In genomic region chr7:25277405-25277804, GRCm38 (mm10) we compare ENCODE assay signal across 8 mouse cellular contexts. TPM values are rescaled to one million over a fixed set of nuclear protein-coding genes. Genes with fewer than 3 reads are reported as not detected.
A peak's percentile ranks its signal among the peaks of the same experiment; 100 is the strongest.
DNase-seq lines count a peak whose midpoint lies in the region; ATAC-seq and TF ChIP-seq lines count a peak whose summit lies in the region.

No protein-coding gene starts in this region.

- H3K27ac ChIP-seq in cerebellum, adult 2 months (ENCODE audit: insufficient read depth, low read length) = no peak overlapping the region; the same call in 1 of the 2 replicates
- H3K27ac ChIP-seq in thymus, adult 2 months (ENCODE audit: control insufficient read depth, insufficient read depth, low read length) = peak overlapping the region; percentile 59
- peak overlapping the region; percentile 99 for H3K27ac ChIP-seq in limb, embryonic 14.5 days (replicated peaks; ENCODE audit: low read depth, low read length)
- peak overlapping the region; percentile 98 for H3K27ac ChIP-seq in stomach, postnatal 0 days (replicated peaks)

- peak overlapping the region; percentile 71; the same call in 1 of the 2 replicates for H3K9ac ChIP-seq in limb, embryonic 14.5 days (ENCODE audit: low read depth, low read length, severe bottlenecking)
- no peak overlapping the region; the same call in 1 of the 2 replicates for H3K9ac ChIP-seq in stomach, postnatal 0 days (ENCODE audit: low read length)

- no peaks in the 10 kb centered on the region for H3K27me3 ChIP-seq in cerebellum, adult 2 months (ENCODE audit: control insufficient read depth, insufficient read depth, low read length)
- H3K27me3 ChIP-seq in thymus, adult 2 months (ENCODE audit: control insufficient read depth, insufficient read depth, low read length) = no peaks in the 10 kb centered on the region
- H3K27me3 ChIP-seq in limb, embryonic 14.5 days (ENCODE audit: control insufficient read depth, insufficient read depth, low read length) = no peaks in the 10 kb centered on the region
- no peaks in the 10 kb centered on the region for H3K27me3 ChIP-seq in stomach, postnatal 0 days (ENCODE audit: control insufficient read depth, insufficient read depth, low read length)

- H3K4me3 ChIP-seq in cerebellum, adult 2 months (replicated peaks; ENCODE audit: insufficient read depth, low read depth, low read length) = no peak overlapping the region
- H3K4me3 ChIP-seq in thymus, adult 2 months (ENCODE audit: control insufficient read depth, insufficient read depth, low read length) = no peak overlapping the region
- peak overlapping the region; percentile 62 for H3K4me3 ChIP-seq in limb, embryonic 14.5 days (replicated peaks; ENCODE audit: low read length)
- H3K4me3 ChIP-seq in stomach, postnatal 0 days (ENCODE audit: low read depth, low read length) = no peak overlapping the region

- no peaks in the 10 kb centered on the region for H3K9me3 ChIP-seq in limb, embryonic 14.5 days (ENCODE audit: control insufficient read depth, low read length)
- H3K9me3 ChIP-seq in stomach, postnatal 0 days (ENCODE audit: control insufficient read depth, low read length) = no peaks in the 10 kb centered on the region

- peak; percentile 16 to 24 for DNase-seq in cerebellum, adult 2 months
- no peak for DNase-seq in thymus, adult 2 months
- no peak for DNase-seq in thymus, postnatal 10 days (ENCODE audit: low spot score in 2 of 2)
- DNase-seq in limb, embryonic 14.5 days (ENCODE audit: low spot score) = no peak
- peak; percentile 14 for DNase-seq in stomach, postnatal 0 days (ENCODE audit: low spot score)
- DNase-seq in layer of hippocampus, postnatal 10 days (ENCODE audit: low spot score in 2 of 2) = no peak
- DNase-seq in urinary bladder, adult 2 months (ENCODE audit: low spot score) = no peak

- H3K4me1 ChIP-seq in cerebellum, adult 2 months (ENCODE audit: control insufficient read depth, insufficient read depth, low read length) = peaks cover 31% of the 10 kb centered on the region
- peaks cover 63% of the 10 kb centered on the region for H3K4me1 ChIP-seq in thymus, adult 2 months (replicated peaks; ENCODE audit: control insufficient read depth, insufficient read depth, low read length)
- peaks cover 44% of the 10 kb centered on the region for H3K4me1 ChIP-seq in limb, embryonic 14.5 days (ENCODE audit: control insufficient read depth, insufficient read depth, low read length)
- H3K4me1 ChIP-seq in stomach, postnatal 0 days (replicated peaks; ENCODE audit: control insufficient read depth, insufficient read depth) = peaks cover 12% of the 10 kb centered on the region

- no peak for TF ChIP-seq EP300 in stomach, postnatal 0 days (optimal IDR thresholded peaks at IDR 0.05)

- ATAC-seq in cerebellum, adult (ENCODE audit: insufficient number of reproducible peaks, low FRiP score, low TSS enrichment) = no peak
- ATAC-seq in limb, embryonic 14.5 days (ENCODE audit: low FRiP score, low read depth) = no peak
- no peak for ATAC-seq in stomach, postnatal 0 days (ENCODE audit: low FRiP score, low TSS enrichment)

- peak overlapping the region; percentile 97 for H3K4me2 ChIP-seq in limb, embryonic 14.5 days (replicated peaks; ENCODE audit: low read depth, low read length, severe bottlenecking)
- peak overlapping the region; percentile 88; the same call in 1 of the 2 replicates for H3K4me2 ChIP-seq in stomach, postnatal 0 days (replicated peaks; ENCODE audit: low read depth)

- no peak for TF ChIP-seq CTCF in cerebellum, adult 2 months (IDR thresholded peaks at IDR 0.05; ENCODE audit: borderline replicate concordance, insufficient read depth, low read depth, low read length)
- no peak for TF ChIP-seq CTCF in thymus, adult 2 months (IDR thresholded peaks at IDR 0.05; ENCODE audit: borderline replicate concordance, control insufficient read depth, extremely low read depth, insufficient read depth, low read length, poor library complexity)
- no peak for TF ChIP-seq CTCF in stomach, postnatal 0 days (IDR thresholded peaks at IDR 0.05; ENCODE audit: low read depth)

- TF ChIP-seq POLR2A in cerebellum, adult 2 months (IDR thresholded peaks at IDR 0.05; ENCODE audit: borderline replicate concordance, insufficient read depth, low read length) = no peak
- no peak for TF ChIP-seq POLR2A in thymus, adult 2 months (IDR thresholded peaks at IDR 0.05; ENCODE audit: control insufficient read depth, extremely low read depth, insufficient read depth, low read length, poor library complexity)
- no peak for TF ChIP-seq POLR2A in limb, embryonic 14.5 days (IDR thresholded peaks at IDR 0.05; ENCODE audit: borderline replicate concordance, extremely low read depth, insufficient read depth, insufficient read length)

- H3K36me3 ChIP-seq in thymus, adult 2 months (ENCODE audit: control insufficient read depth, insufficient read depth, low read length) = no peaks in the 10 kb centered on the region
- peaks cover 29% of the 10 kb centered on the region for H3K36me3 ChIP-seq in limb, embryonic 14.5 days (ENCODE audit: control insufficient read depth, insufficient read depth, low read length)
- peaks cover 5% of the 10 kb centered on the region for H3K36me3 ChIP-seq in stomach, postnatal 0 days (ENCODE audit: control insufficient read depth, insufficient read depth, low read length)

- 79% methylated on average over 4 of the region's 4 CpGs for WGBS in cerebellum, adult 2 months
- WGBS in thymus, adult 2 months = 44% methylated on average over 4 of the region's 4 CpGs
- WGBS in limb, embryonic 14.5 days = 75% methylated on average over 4 of the region's 4 CpGs
- 62% methylated on average over 4 of the region's 4 CpGs for WGBS in stomach, postnatal 0 days

RNA-seq across cellular contexts. Expression of gene Cic, which starts 9.9 kb away (rescaled TPM):
- 121 and 124 TPM in 2 replicates for polyA plus RNA-seq in cerebellum, adult 2 months (2012; rRNA removed)
- 270 and 297 TPM in 2 replicates for polyA plus RNA-seq in thymus, adult 2 months (2012; rRNA removed)
- polyA plus RNA-seq in limb, embryonic 14.5 days (2012; rRNA removed) = 155 and 206 TPM in 2 replicates
- polyA plus RNA-seq in limb, embryonic 14.5 days (2014; fragmentation: Nextera tagmentation; extraction: Ambion mirVana) = 48.9 and 58.1 TPM in 2 replicates
- 15.0 and 15.9 TPM in 2 replicates for polyA plus RNA-seq in stomach, postnatal 0 days (2015; fragmentation: Nextera tagmentation; extraction: Ambion mirVana)
- total RNA-seq in layer of hippocampus, postnatal 10 days (2021) = 100 to 1,000 TPM; 234 to 267 TPM
- 30.8 and 58.8 TPM in 2 replicates for polyA plus RNA-seq in urinary bladder, adult 2 months (2012; rRNA removed)

RNA-seq across cellular contexts. Expression of gene Pafah1b3, which starts 20.4 kb away (rescaled TPM):
- 41.9 and 42.6 TPM in 2 replicates for polyA plus RNA-seq in cerebellum, adult 2 months (2012; rRNA removed)
- polyA plus RNA-seq in thymus, adult 2 months (2012; rRNA removed) = 138 and 140 TPM in 2 replicates
- 266 and 343 TPM in 2 replicates for polyA plus RNA-seq in limb, embryonic 14.5 days (2012; rRNA removed)
- 234 and 252 TPM in 2 replicates for polyA plus RNA-seq in limb, embryonic 14.5 days (2014; fragmentation: Nextera tagmentation; extraction: Ambion mirVana)
- 125 and 126 TPM in 2 replicates for polyA plus RNA-seq in stomach, postnatal 0 days (2015; fragmentation: Nextera tagmentation; extraction: Ambion mirVana)
- 10 to 100 TPM; 63.0 to 67.6 TPM for total RNA-seq in layer of hippocampus, postnatal 10 days (2021)
- polyA plus RNA-seq in urinary bladder, adult 2 months (2012; rRNA removed) = 40.1 and 48.5 TPM in 2 replicates

RNA-seq across cellular contexts. Expression of gene Prr19, which starts 23.8 kb away (rescaled TPM):
- 0.16 and 0.20 TPM in 2 replicates for polyA plus RNA-seq in cerebellum, adult 2 months (2012; rRNA removed)
- polyA plus RNA-seq in thymus, adult 2 months (2012; rRNA removed) = 0.08 TPM in 1 of 2 replicates, not detected in the other
- polyA plus RNA-seq in limb, embryonic 14.5 days (2012; rRNA removed) = 0.99 and 1.1 TPM in 2 replicates
- polyA plus RNA-seq in limb, embryonic 14.5 days (2014; fragmentation: Nextera tagmentation; extraction: Ambion mirVana) = 0.44 and 0.53 TPM in 2 replicates
- 0.07 TPM in 1 of 2 replicates, not detected in the other for polyA plus RNA-seq in stomach, postnatal 0 days (2015; fragmentation: Nextera tagmentation; extraction: Ambion mirVana)
- total RNA-seq in layer of hippocampus, postnatal 10 days (2021) = under 1 TPM; 0.27 to 0.30 TPM
- polyA plus RNA-seq in urinary bladder, adult 2 months (2012; rRNA removed) = 0.06 TPM in 1 of 2 replicates, not detected in the other

RNA-seq across cellular contexts. Expression of gene Erf, which starts 26.8 kb away (rescaled TPM):
- polyA plus RNA-seq in cerebellum, adult 2 months (2012; rRNA removed) = 14.3 and 14.8 TPM in 2 replicates
- 59.4 and 60.4 TPM in 2 replicates for polyA plus RNA-seq in thymus, adult 2 months (2012; rRNA removed)
- polyA plus RNA-seq in limb, embryonic 14.5 days (2012; rRNA removed) = 99.2 and 127 TPM in 2 replicates
- polyA plus RNA-seq in limb, embryonic 14.5 days (2014; fragmentation: Nextera tagmentation; extraction: Ambion mirVana) = 33.2 and 37.9 TPM in 2 replicates
- polyA plus RNA-seq in stomach, postnatal 0 days (2015; fragmentation: Nextera tagmentation; extraction: Ambion mirVana) = 8.1 and 8.8 TPM in 2 replicates
- 10 to 100 TPM; 38.1 to 39.5 TPM for total RNA-seq in layer of hippocampus, postnatal 10 days (2021)
- polyA plus RNA-seq in urinary bladder, adult 2 months (2012; rRNA removed) = 23.6 and 26.8 TPM in 2 replicates

RNA-seq across cellular contexts. Expression of gene Tmem145, which starts 28.5 kb away (rescaled TPM):
- 226 and 246 TPM in 2 replicates for polyA plus RNA-seq in cerebellum, adult 2 months (2012; rRNA removed)
- 0.08 and 0.13 TPM in 2 replicates for polyA plus RNA-seq in thymus, adult 2 months (2012; rRNA removed)
- polyA plus RNA-seq in limb, embryonic 14.5 days (2012; rRNA removed) = 4.4 and 7.9 TPM in 2 replicates
- polyA plus RNA-seq in limb, embryonic 14.5 days (2014; fragmentation: Nextera tagmentation; extraction: Ambion mirVana) = 0.80 and 2.2 TPM in 2 replicates
- 0.67 and 1.1 TPM in 2 replicates for polyA plus RNA-seq in stomach, postnatal 0 days (2015; fragmentation: Nextera tagmentation; extraction: Ambion mirVana)
- 10 to 100 TPM; 66.4 to 70.3 TPM for total RNA-seq in layer of hippocampus, postnatal 10 days (2021)
- polyA plus RNA-seq in urinary bladder, adult 2 months (2012; rRNA removed) = 0.06 and 0.11 TPM in 2 replicates

Comparison
In these comparisons a context has a peak if more than half of its experiments do, and no peak if none do; other contexts are left out.
1. DNase-seq: peak in cerebellum, adult 2 months (2 of 2) and stomach, postnatal 0 days (single experiment); none in thymus, adult 2 months (single experiment), thymus, postnatal 10 days (0 of 2), limb, embryonic 14.5 days (single experiment), layer of hippocampus, postnatal 10 days (0 of 2) and urinary bladder, adult 2 months (single experiment).